Mouse (Mus musculus) stomach, postnatal 0 days (tissue): Measurements from ENCODE around the gene Rsu1.

ENCODE experiments used
- CTCF ChIP-seq: IDR thresholded peaks from 2 replicates; pipeline ENCODE4 v1.5.1; 2016; ENCODE audit warnings: antibody characterized with exemption, low read depth, mild to moderate bottlenecking, moderate library complexity
- EP300 ChIP-seq: optimal IDR thresholded peaks from 2 replicates; pipeline ENCODE3; 2016; ENCODE audit warnings: antibody characterized with exemption

DNA sequence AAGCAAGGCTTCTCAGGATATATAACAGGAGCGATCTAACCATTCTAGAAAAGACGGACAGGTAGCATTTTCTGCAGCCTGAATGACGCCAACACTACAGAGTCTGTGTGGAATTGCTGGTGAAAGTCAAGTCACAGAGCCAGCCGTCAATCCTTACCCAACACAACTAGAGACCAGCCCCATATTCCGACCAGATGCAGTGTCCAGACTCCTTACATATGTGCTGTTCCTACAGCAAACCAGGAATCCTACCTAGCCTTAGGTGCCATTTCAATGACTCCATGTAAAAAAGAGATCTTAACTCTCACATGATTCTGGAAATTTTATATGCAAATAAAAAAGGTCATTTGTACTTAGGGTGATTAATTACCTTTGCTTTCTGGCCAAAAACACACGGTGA, 38.9 kb downstream of the Rsu1 start:
- TF ChIP-seq CTCF = no peak
- no peak for TF ChIP-seq EP300
